Mouse (Mus musculus) kidney, adult 2 months (tissue): ENCODE measurements at regions not wholly inside any gene's neighbourhood (a gene's known extent, or its start where the extent isn't known, plus 50 kb on each side); places are given as distances from the start of the nearest gene placed in this dataset.

Experiments
- DNase-seq: peaks from one replicate; pipeline ENCODE4 v3.0.0; 2021
- H3K27ac ChIP-seq: fragments of 200-500 bp; 2 replicates; pipeline ENCODE4 v1.5.1; 2012; ENCODE audit warnings: low read depth, low read length, control low read depth, inconsistent platforms; ENCODE audit not compliant: insufficient read depth
- H3K27me3 ChIP-seq: fragments of 200-500 bp; replicated peaks from 2 replicates; pipeline ENCODE4 v1.6.1; 2012; ENCODE audit warnings: mild to moderate bottlenecking, moderate library complexity, low read length, inconsistent platforms; ENCODE audit not compliant: control insufficient read depth, insufficient read depth
- H3K36me3 ChIP-seq: fragments of 200-500 bp; 2 replicates; pipeline ENCODE4 v1.6.1; 2012; ENCODE audit warnings: mild to moderate bottlenecking, moderate library complexity, low read length, inconsistent platforms; ENCODE audit not compliant: control insufficient read depth, insufficient read depth
- H3K4me1 ChIP-seq: fragments of 200-500 bp; 2 replicates; pipeline ENCODE4 v1.6.1; 2011; ENCODE audit warnings: low read length; ENCODE audit not compliant: control insufficient read depth, insufficient read depth
- H3K4me3 ChIP-seq: fragments of 200-500 bp; 2 replicates; pipeline ENCODE4 v1.5.1; 2011; ENCODE audit warnings: mild to moderate bottlenecking, low read depth, low read length, control low read depth; ENCODE audit not compliant: insufficient read depth
- CTCF ChIP-seq: fragments of 200-500 bp; conservative IDR thresholded peaks from 2 replicates; pipeline ENCODE4 v1.5.1; 2011; ENCODE audit warnings: low read depth, mild to moderate bottlenecking, control low read depth, low read length, moderate library complexity, mixed read lengths; ENCODE audit not compliant: insufficient read depth, insufficient read length
- POLR2A ChIP-seq: fragments of 200-500 bp; IDR thresholded peaks from one replicate; pipeline ENCODE4 v1.6.1; 2011; ENCODE audit warnings: low read depth, low read length, control low read depth
- WGBS: fragments of 180-500 bp; shearing (Covaris S2); methylation state at CpG from one replicate; pipeline ENCODE4 v1.1.7; 2018; 5-methylcytosine and 5-hydroxymethylcytosine counted together

DNA sequence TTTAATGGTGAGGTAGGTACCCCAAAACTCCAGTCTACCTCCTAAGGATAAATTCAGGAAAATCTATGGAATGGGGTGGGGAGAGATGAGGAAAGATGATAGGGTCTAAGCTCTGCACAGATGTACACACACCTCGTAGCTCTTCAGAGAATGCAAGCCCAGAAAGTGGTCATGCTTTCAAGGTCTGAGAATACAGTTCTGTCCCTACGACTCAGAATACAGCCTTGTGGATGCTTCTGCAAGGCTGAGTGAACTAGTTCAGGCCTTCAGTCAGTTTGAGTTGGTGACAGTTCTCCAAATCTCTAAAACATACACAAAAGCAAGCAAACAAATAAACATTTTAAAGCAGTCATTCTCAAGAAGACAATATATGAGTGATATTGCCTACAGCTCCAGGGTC, 552.8 kb downstream of the Gm19410 start:
- no peak overlapping the region for H3K27ac ChIP-seq
- no peak overlapping the region for H3K4me3 ChIP-seq
- 87% methylated on average over 2 of the region's 2 CpGs for WGBS
- H3K27me3 ChIP-seq = no peaks in the 10 kb centered on the region
- H3K4me1 ChIP-seq = peaks cover 5% of the 10 kb centered on the region; the same call in 1 of the 2 replicates
- TF ChIP-seq CTCF = no peak
- TF ChIP-seq POLR2A = no peak
- no peak for DNase-seq
- no peaks in the 10 kb centered on the region for H3K36me3 ChIP-seq

DNA sequence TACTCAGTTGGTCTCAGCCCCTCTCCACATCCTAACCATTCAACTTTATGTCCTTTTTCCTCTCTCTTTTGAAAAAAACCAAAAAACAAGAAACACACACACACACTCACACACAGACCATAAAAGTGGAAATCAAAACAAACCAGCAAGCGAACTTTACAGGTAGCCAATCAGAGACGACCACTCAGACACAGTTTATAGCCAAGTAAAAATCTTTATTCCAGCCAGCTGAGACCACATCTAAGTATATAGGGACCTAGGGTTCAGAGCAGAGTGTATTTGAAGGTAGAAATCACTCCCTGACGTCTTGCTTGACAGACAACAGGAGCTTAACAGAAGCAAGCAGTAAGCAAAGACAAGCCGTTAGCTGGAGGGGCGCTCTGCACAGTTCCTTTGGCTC, 553.3 kb downstream of the Gm19410 start:
- H3K36me3 ChIP-seq = no peaks in the 10 kb centered on the region
- H3K4me3 ChIP-seq = no peak overlapping the region
- no peak for TF ChIP-seq POLR2A
- TF ChIP-seq CTCF = no peak
- H3K27ac ChIP-seq = no peak overlapping the region
- H3K27me3 ChIP-seq = no peaks in the 10 kb centered on the region
- H3K4me1 ChIP-seq = peaks cover 5% of the 10 kb centered on the region; the same call in 1 of the 2 replicates
- no peak for DNase-seq
- WGBS = 70% methylated on average over 5 of the region's 5 CpGs

DNA sequence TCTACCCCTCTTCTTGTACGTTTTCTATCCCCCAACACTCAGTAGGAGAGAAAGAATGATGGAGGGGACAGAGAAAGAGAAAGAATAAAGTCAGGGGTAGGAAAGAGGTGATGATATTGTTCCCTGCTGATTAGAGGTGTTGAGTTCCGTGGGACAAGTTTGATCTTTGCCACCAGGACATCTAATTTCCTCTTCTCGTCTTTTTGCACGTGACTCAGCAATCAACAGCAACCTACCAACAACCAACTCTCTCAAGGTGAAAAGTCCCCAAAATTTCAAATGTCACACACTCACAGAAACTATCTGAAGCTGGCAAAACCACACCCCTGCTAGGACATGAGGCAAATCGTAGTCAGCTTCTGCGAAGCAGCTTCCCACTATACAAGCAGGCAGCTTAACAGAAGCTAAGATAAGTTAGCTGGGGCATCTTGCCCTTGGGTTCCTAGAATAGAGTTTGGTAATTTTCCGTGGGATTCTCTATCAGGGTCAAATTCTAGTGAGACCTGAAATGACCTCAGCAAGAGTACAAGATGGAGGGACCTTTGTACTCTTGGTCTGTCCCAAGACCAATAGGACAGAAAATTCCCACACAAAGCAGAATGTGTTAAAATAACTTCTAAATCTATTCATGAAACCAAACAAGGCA, 553.8 kb downstream of the Gm19410 start:
- H3K27ac ChIP-seq = peak overlapping the region; percentile 67
- no peak for TF ChIP-seq POLR2A
- no peak for TF ChIP-seq CTCF
- peak; percentile 80 for DNase-seq
- H3K36me3 ChIP-seq = no peaks in the 10 kb centered on the region
- H3K4me1 ChIP-seq = peaks cover 5% of the 10 kb centered on the region; the same call in 1 of the 2 replicates
- 55% methylated on average over 7 of the region's 7 CpGs for WGBS
- no peak overlapping the region for H3K4me3 ChIP-seq
- no peaks in the 10 kb centered on the region for H3K27me3 ChIP-seq

GRCm38 (mm10) chr8:36322125-36322524, 556.5 kb downstream of the Gm19410 start:
- DNase-seq = no peak
- TF ChIP-seq CTCF = no peak
- TF ChIP-seq POLR2A = no peak
- 82% methylated on average over 8 of the region's 8 CpGs for whole genome bisulfite sequencing
- H3K4me3 ChIP-seq = no peak overlapping the region
- H3K27me3 ChIP-seq = no peaks in the 10 kb centered on the region
- H3K27ac ChIP-seq = no peak overlapping the region
- H3K36me3 ChIP-seq = no peaks in the 10 kb centered on the region
- peaks cover 5% of the 10 kb centered on the region; the same call in 1 of the 2 replicates for H3K4me1 ChIP-seq

- H3K4me3 ChIP-seq = no peak overlapping the region
- no peaks in the 10 kb centered on the region for H3K27me3 ChIP-seq
- no peaks in the 10 kb centered on the region for H3K36me3 ChIP-seq
- no peak overlapping the region for H3K27ac ChIP-seq
- WGBS = 83% methylated on average over 7 of the region's 7 CpGs
- no peak for DNase-seq
- H3K4me1 ChIP-seq = peaks cover 5% of the 10 kb centered on the region; the same call in 1 of the 2 replicates
- TF ChIP-seq POLR2A = no peak
- TF ChIP-seq CTCF = no peak
These were observed 557.0 kb downstream of the Gm19410 start for GRCm38 (mm10) chr8:36322578-36322977.

GRCm38 (mm10) chr8:36338628-36339027, 573.0 kb downstream of the Gm19410 start:
- Histone ChIP-seq H3K27me3 (no peaks in the 10 kb centered on the region), H3K36me3 (no peaks in the 10 kb centered on the region), H3K4me1 (no peaks in the 10 kb centered on the region), H3K4me3 (no peak overlapping the region), H3K27ac (no peak overlapping the region)
- no peak for DNase-seq
- 98% methylated on average over 5 of the region's 5 CpGs for WGBS
- no peak for TF ChIP-seq CTCF
- TF ChIP-seq POLR2A = no peak

DNA sequence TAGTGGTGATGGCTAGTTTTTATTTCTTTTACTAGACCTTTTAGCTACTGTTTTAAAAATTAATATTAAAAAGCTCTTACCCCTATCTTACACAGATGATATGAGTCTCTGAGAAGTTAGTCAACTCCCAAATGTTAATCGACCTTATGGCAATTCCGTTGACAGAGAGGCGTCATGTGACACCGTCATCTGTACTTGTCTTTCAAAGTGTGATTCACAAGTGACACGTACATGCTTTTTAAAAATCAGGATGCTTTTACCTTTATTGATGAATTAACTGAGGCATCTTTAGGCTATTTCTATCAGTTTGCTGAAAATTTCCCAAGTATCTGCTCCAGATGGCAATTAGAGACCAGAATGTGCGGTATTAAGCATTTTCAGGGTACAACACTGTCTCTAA, 573.9 kb downstream of the Gm19410 start:
- TF ChIP-seq CTCF = no peak
- TF ChIP-seq POLR2A = no peak
- H3K36me3 ChIP-seq = no peaks in the 10 kb centered on the region
- no peaks in the 10 kb centered on the region for H3K4me1 ChIP-seq
- H3K27me3 ChIP-seq = no peaks in the 10 kb centered on the region
- no peak overlapping the region for H3K4me3 ChIP-seq
- no peak overlapping the region for H3K27ac ChIP-seq
- no peak for DNase-seq
- WGBS = 91% methylated on average over 6 of the region's 6 CpGs
